In genomic region chr7:25269029-25269428, GRCm38 (mm10) we compare ENCODE assay signal across 8 mouse cellular contexts. TPM values are rescaled to one million over a fixed set of nuclear protein-coding genes. Genes with fewer than 3 reads are reported as not detected.
A peak's percentile ranks its signal among the peaks of the same experiment; 100 is the strongest.
DNase-seq lines count a peak whose midpoint lies in the region; ATAC-seq and TF ChIP-seq lines count a peak whose summit lies in the region.

No protein-coding gene starts in this region.

- peak overlapping the region; percentile 40 for H3K27ac ChIP-seq in brown adipose tissue, adult 24 weeks (replicated peaks; ENCODE audit: low read depth, low read length)
- no peak overlapping the region; the same call in 1 of the 2 replicates for H3K27ac ChIP-seq in forebrain, postnatal 0 days (ENCODE audit: low read depth, low read length)

- H3K9ac ChIP-seq in forebrain, postnatal 0 days: peak overlapping the region; percentile 87

- peak overlapping the region; percentile 83 for H3K4me2 ChIP-seq in forebrain, postnatal 0 days (ENCODE audit: low read depth)

- H3K27me3 ChIP-seq in forebrain, postnatal 0 days (ENCODE audit: insufficient read depth, low read length): no peaks in the 10 kb centered on the region

- no peak for ATAC-seq in forebrain, postnatal 0 days

- H3K4me1 ChIP-seq in brown adipose tissue, adult 24 weeks (ENCODE audit: control insufficient read depth, insufficient read depth, insufficient read length, low read length): peaks cover 11% of the 10 kb centered on the region
- peaks cover 14% of the 10 kb centered on the region for H3K4me1 ChIP-seq in forebrain, postnatal 0 days (ENCODE audit: insufficient read depth)

- WGBS in forebrain, postnatal 0 days: 52% methylated on average over 4 of the region's 4 CpGs

- peak overlapping the region; percentile 80 for H3K4me3 ChIP-seq in brown adipose tissue, adult 24 weeks (ENCODE audit: insufficient read depth, low read depth, low read length)
- H3K4me3 ChIP-seq in forebrain, postnatal 0 days (ENCODE audit: low read depth, low read length): peak overlapping the region; percentile 98

- no peaks in the 10 kb centered on the region for H3K9me3 ChIP-seq in forebrain, postnatal 0 days (ENCODE audit: low read length)

- peak; percentile 29 for DNase-seq in kidney, postnatal 10 days
- no peak for DNase-seq in kidney, postnatal 36 days
- no peak for DNase-seq in forebrain, postnatal 0 days
- DNase-seq in liver: peak; percentile 13
- DNase-seq in spleen, postnatal 10 days (ENCODE audit: low spot score in 2 of 2): peak; percentile 40 to 48
- DNase-seq in layer of hippocampus, adult 9-11 months: no peak
- no peak for DNase-seq in embryo, embryonic 11 days

- no peak for TF ChIP-seq CTCF in forebrain, postnatal 0 days (IDR thresholded peaks at IDR 0.05; ENCODE audit: low read depth)

- H3K36me3 ChIP-seq in forebrain, postnatal 0 days (ENCODE audit: insufficient read depth): peaks cover 34% of the 10 kb centered on the region

RNA-seq across cellular contexts. Expression of gene Cic, which starts 1.5 kb away (rescaled TPM):
- polyA plus RNA-seq in brown adipose tissue, adult 24 weeks (2012; ENCODE audit: insufficient read depth, insufficient read length, missing spikeins): 25.2 and 31.3 TPM in 2 replicates
- total RNA-seq in forebrain, postnatal 0 days (2014; rRNA removed): 119 and 121 TPM in 2 replicates
- 25.4 and 31.3 TPM in 2 replicates for polyA plus RNA-seq in forebrain, postnatal 0 days (2015; fragmentation: Nextera tagmentation; extraction: Ambion mirVana)

RNA-seq across cellular contexts. Expression of gene Erf, which starts 18.5 kb away (rescaled TPM):
- 7.1 and 7.4 TPM in 2 replicates for polyA plus RNA-seq in brown adipose tissue, adult 24 weeks (2012; ENCODE audit: insufficient read depth, insufficient read length, missing spikeins)
- total RNA-seq in forebrain, postnatal 0 days (2014; rRNA removed): 11.8 and 16.5 TPM in 2 replicates
- polyA plus RNA-seq in forebrain, postnatal 0 days (2015; fragmentation: Nextera tagmentation; extraction: Ambion mirVana): 3.7 and 4.5 TPM in 2 replicates

RNA-seq across cellular contexts. Expression of gene Pafah1b3, which starts 28.8 kb away (rescaled TPM):
- 1.6 and 4.8 TPM in 2 replicates for polyA plus RNA-seq in brown adipose tissue, adult 24 weeks (2012; ENCODE audit: insufficient read depth, insufficient read length, missing spikeins)
- total RNA-seq in forebrain, postnatal 0 days (2014; rRNA removed): 407 and 461 TPM in 2 replicates
- polyA plus RNA-seq in forebrain, postnatal 0 days (2015; fragmentation: Nextera tagmentation; extraction: Ambion mirVana): 517 and 583 TPM in 2 replicates

RNA-seq across cellular contexts. Expression of gene Gsk3a, which starts 31.4 kb away (rescaled TPM):
- polyA plus RNA-seq in brown adipose tissue, adult 24 weeks (2012; ENCODE audit: insufficient read depth, insufficient read length, missing spikeins): 85.4 and 96.9 TPM in 2 replicates
- 150 and 154 TPM in 2 replicates for total RNA-seq in forebrain, postnatal 0 days (2014; rRNA removed)
- polyA plus RNA-seq in forebrain, postnatal 0 days (2015; fragmentation: Nextera tagmentation; extraction: Ambion mirVana): 21.0 and 21.5 TPM in 2 replicates

RNA-seq across cellular contexts. Expression of gene Prr19, which starts 32.2 kb away (rescaled TPM):
- not detected in 2 replicates for polyA plus RNA-seq in brown adipose tissue, adult 24 weeks (2012; ENCODE audit: insufficient read depth, insufficient read length, missing spikeins)
- total RNA-seq in forebrain, postnatal 0 days (2014; rRNA removed): 2.1 and 2.5 TPM in 2 replicates
- 2.6 and 3.5 TPM in 2 replicates for polyA plus RNA-seq in forebrain, postnatal 0 days (2015; fragmentation: Nextera tagmentation; extraction: Ambion mirVana)

Comparison
In these comparisons a context has a peak if more than half of its experiments do, and no peak if none do; other contexts are left out.
1. DNase-seq: peak in kidney, postnatal 10 days (single experiment), liver (single experiment) and spleen, postnatal 10 days (2 of 2); none in kidney, postnatal 36 days (0 of 2), forebrain, postnatal 0 days (single experiment), layer of hippocampus, adult 9-11 months (single experiment) and embryo, embryonic 11 days (single experiment).
2. RNA of gene Pafah1b3, which starts 28.8 kb away (polyA plus RNA-seq): 517 to 583 TPM in forebrain, postnatal 0 days; 1.6 to 4.8 TPM in brown adipose tissue, adult 24 weeks; every median in the first group is over 10 times any median in the second.